Mouse (Mus musculus) heart, adult 2 months (tissue): ENCODE data around the gene Ap1b1. TPM values are rescaled to one million over a fixed set of nuclear protein-coding genes. Genes with fewer than 3 reads are reported as not detected.

ENCODE experiments used
- DNase-seq, 2 experiments: peaks; one replicate each; pipeline ENCODE4 v3.0.0; 2021
- H3K27ac ChIP-seq: fragments of 200-600 bp; 2 replicates; pipeline ENCODE4 v1.8.1; 2022
- H3K27me3 ChIP-seq: fragments of 200-500 bp; 2 replicates; pipeline ENCODE4 v1.6.1; 2012; ENCODE audit warnings: mild to moderate bottlenecking, low read length, inconsistent platforms, mixed read lengths; ENCODE audit not compliant: control insufficient read depth, insufficient read depth
- H3K36me3 ChIP-seq: fragments of 200-500 bp; 2 replicates; pipeline ENCODE4 v1.6.1; 2012; ENCODE audit warnings: low read length, inconsistent platforms; ENCODE audit not compliant: control insufficient read depth, insufficient read depth
- H3K4me1 ChIP-seq: fragments of 200-500 bp; 2 replicates; pipeline ENCODE4 v1.6.1; 2011; ENCODE audit warnings: low read length; ENCODE audit not compliant: control insufficient read depth, insufficient read depth
- H3K4me3 ChIP-seq: fragments of 200-600 bp; 2 replicates; pipeline ENCODE4 v1.8.1; 2022
- H3K79me2 ChIP-seq: fragments of 200-500 bp; replicated peaks from 2 replicates; pipeline ENCODE4 v1.6.1; 2012; ENCODE audit warnings: mild to moderate bottlenecking, inconsistent platforms, low read length, moderate library complexity, mixed read lengths; ENCODE audit not compliant: control insufficient read depth, insufficient read depth
- H3K9ac ChIP-seq: fragments of 200-500 bp; 2 replicates; pipeline ENCODE4 v1.6.1; 2012; ENCODE audit warnings: low read depth, mild to moderate bottlenecking, control low read depth, inconsistent platforms, low read length, mixed read lengths
- CTCF ChIP-seq: fragments of 200-600 bp; IDR thresholded peaks from 2 replicates; pipeline ENCODE4 v1.8.1; 2022; ENCODE audit warnings: antibody characterized with exemption, mild to moderate bottlenecking, moderate library complexity
- EP300 ChIP-seq: fragments of 200-500 bp; IDR thresholded peaks from 2 replicates; pipeline ENCODE4 v1.6.1; 2011; ENCODE audit warnings: low read depth, low read length, control low read depth; ENCODE audit not compliant: insufficient read depth
- POLR2A ChIP-seq: fragments of 200-500 bp; IDR thresholded peaks from 2 replicates; pipeline ENCODE4 v1.6.1; 2011; ENCODE audit warnings: mild to moderate bottlenecking, low read depth, low read length, control low read depth; ENCODE audit not compliant: insufficient read depth
- WGBS: fragments of 180-500 bp; shearing (Covaris S2); methylation state at CpG from one replicate; pipeline ENCODE4 v1.1.7; 2018; 5-methylcytosine and 5-hydroxymethylcytosine counted together
- intact Hi-C: fragments of 180-260 bp; cut with DNase I; formaldehyde crosslinking; loops from one replicate; pipeline ENCODE4 v1.15.1; 2025
- polyA plus RNA-seq: library from polyadenylated mRNA; depleted of rRNA; stranded (reverse); fragments of >200 nt; gene quantifications from 2 replicates; pipeline ENCODE4 v1.2.3, GENCODE M21; 2012
- total RNA-seq, 2 experiments: library from RNA; stranded (reverse); gene quantifications; 2 replicates each; pipeline ENCODE4 v1.2.3; 2021

The Ap1b1 gene
- total and polyA plus RNA-seq, 3 experiments: 48.1 to 64.2 (median 48.6) TPM

DNA sequence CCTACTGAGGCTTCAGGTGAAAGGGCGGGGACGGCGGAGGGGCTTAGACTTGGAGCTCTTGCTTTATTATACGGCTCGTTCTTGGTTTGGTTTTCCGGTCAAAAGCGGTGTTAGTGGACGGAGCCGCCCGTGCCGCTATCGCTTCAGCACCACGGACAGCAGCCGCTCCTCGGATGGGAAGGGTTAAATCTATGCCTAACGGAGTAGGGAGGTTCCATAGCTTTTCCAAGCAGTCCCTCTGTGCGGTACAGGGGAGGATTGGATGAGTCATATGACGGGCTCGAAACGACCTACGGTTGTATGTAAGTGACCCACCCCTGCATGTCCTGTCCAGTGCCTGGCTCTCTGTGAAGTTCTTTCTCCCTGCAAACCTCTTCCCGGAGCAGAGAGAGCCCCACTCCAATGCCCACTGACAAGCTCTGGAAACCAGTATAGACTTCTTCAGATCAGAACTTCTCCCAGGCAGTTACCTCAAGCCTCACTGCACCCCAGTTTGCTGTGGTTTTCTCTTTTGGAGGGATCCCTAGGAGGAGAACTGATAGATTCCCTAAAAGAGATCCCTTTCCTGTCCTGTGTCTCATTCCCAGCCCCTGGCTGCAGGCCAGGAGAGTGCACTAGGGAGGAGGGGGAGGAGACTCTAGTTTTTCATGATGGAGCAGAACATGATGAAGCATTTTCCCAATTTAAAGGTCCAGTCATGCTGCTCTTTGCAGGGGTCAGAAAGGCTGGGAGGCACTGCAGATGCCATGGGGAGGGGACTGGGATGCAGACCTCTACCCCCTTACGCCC lies 37.2 kb upstream of the Ap1b1 start:
- 6% methylated on average over 23 of the region's 23 CpGs for WGBS
- no peak for TF ChIP-seq POLR2A
- no peak for TF ChIP-seq EP300
- TF ChIP-seq CTCF: no peak
- Histone ChIP-seq H3K36me3 (no peaks in the 10 kb centered on the region), H3K27ac (no peak overlapping the region), H3K79me2 (no peaks in the 10 kb centered on the region), H3K27me3 (peaks cover 17% of the 10 kb centered on the region), H3K9ac (no peak overlapping the region), H3K4me3 (no peak overlapping the region), H3K4me1 (no peaks in the 10 kb centered on the region)
- peak in 1 of 2 experiments; percentile 25 for DNase-seq
- intact Hi-C loops: no loop called here

DNA sequence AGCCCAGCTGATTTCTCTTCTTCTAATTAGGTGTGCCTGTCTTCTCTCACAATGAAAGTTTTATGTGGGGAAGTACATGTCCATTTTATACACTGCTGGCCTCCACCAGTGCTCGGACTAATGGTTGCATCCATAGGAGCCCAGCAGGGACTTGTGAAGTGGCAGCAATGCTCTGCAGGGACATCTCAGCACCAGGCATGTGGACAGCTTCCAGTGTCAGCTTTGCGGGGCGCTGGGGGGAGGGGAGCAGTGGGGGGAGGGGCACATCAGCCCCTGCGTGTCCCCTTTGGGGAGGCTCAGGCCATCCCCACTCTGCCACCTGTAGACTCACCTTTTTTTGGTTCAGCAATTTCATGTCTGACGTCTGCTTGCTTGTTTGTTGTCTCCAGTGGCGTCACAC lies 33.2 kb upstream of the Ap1b1 start:
- Histone ChIP-seq H3K9ac (no peak overlapping the region), H3K79me2 (no peaks in the 10 kb centered on the region), H3K27me3 (peaks cover 4% of the 10 kb centered on the region), H3K4me3 (no peak overlapping the region), H3K27ac (no peak overlapping the region), H3K36me3 (no peaks in the 10 kb centered on the region), H3K4me1 (no peaks in the 10 kb centered on the region)
- no peak for TF ChIP-seq CTCF
- TF ChIP-seq POLR2A: no peak
- TF ChIP-seq EP300: no peak
- 7% methylated on average over 6 of the region's 6 CpGs for WGBS
- no peak for DNase-seq
- intact Hi-C loops: no loop called here

DNA sequence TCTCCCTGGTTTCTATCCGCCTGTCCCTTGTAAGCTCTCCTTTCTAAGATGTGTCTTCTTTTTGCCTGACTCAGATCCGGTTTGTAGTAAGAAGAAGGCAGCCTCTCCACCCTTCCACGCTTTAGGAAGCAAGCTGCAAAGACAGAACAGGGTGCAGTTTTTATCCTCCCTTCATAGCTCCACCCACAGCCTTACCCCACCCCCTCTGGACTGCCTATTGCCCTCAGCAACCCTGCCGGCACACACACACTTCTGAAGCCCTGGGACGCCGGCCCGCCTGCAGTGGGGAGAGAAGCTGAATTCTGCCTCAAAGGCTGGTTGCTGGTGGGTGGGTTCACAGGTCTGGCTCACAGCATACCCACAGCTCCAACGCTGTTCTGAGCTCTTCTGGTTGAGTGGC lies 32.7 kb upstream of the Ap1b1 start:
- H3K27me3 ChIP-seq: peaks cover 2% of the 10 kb centered on the region; the same call in 1 of the 2 replicates
- intact Hi-C loops: no loop called here
- DNase-seq: no peak

DNA sequence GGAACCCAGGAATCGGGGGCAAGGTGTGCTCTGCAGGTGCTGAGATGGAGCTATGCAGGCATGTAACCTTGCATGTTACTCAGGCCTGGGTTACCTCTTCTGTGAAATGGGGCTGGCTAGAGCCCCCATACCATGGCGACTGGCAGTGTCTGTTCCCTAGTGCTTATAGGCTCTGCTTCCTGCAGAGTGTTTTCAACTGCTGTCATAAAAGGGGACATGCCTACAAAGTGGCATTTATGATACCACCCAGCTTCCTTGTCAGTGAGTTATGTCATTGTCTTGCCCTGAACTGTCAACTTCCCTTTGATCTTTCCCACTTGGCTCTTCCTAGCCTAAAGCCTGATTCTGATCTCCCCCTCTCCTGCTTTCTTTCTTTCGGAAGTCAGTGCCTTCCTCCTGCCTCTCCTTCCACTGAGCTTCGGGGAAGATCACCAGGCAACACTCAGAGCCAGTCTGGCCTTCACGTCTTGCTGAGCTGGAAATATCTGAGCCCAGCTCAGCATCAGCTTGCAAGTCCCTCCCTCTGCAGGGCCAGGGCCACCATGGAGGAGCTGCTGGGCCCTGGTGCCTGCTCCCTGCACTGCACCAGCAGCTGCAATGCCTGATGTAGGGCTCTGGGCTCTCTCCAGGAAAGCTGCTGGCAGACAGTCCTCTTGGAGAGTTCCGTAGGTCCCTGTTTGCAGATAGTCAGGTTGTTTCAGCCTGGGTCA lies 23.4 kb upstream of the Ap1b1 start:
- Histone ChIP-seq H3K79me2 (no peaks in the 10 kb centered on the region), H3K27me3 (peaks cover 2% of the 10 kb centered on the region; the same call in 1 of the 2 replicates), H3K36me3 (no peaks in the 10 kb centered on the region), H3K27ac (no peak overlapping the region), H3K4me1 (no peaks in the 10 kb centered on the region), H3K4me3 (no peak overlapping the region), H3K9ac (no peak overlapping the region)
- 44% methylated on average over 6 of the region's 6 CpGs for WGBS
- no peak for DNase-seq
- TF ChIP-seq POLR2A (no peak), CTCF (no peak), EP300 (no peak)
- intact Hi-C loops: no loop called here

More for the DNA sequence above, 32.7 kb upstream of the Ap1b1 start:
- Histone ChIP-seq H3K4me3 (no peak overlapping the region), H3K79me2 (no peaks in the 10 kb centered on the region), H3K4me1 (no peaks in the 10 kb centered on the region), H3K36me3 (no peaks in the 10 kb centered on the region), H3K9ac (no peak overlapping the region), H3K27ac (no peak overlapping the region)
- TF ChIP-seq CTCF (no peak), POLR2A (no peak), EP300 (no peak)
- 5% methylated on average over 8 of the region's 8 CpGs for WGBS

DNA sequence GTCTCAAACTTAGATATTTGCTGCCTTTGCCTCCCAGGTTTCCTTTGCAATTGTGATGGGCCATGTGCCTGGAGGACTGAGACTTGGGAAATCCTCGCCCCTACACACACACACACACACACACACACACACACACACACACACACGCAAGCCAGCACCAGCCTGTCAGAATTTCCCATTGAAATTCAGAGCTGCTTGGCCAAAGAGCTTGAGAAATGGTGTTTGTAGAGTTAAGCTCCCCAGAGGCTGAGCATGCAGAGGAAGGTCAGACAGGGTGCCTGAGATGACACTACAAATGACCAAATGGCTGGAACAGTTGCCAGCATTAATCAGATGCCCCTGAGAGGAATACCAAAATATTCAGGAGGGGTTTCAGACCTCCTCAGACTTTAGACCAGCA lies 20.3 kb upstream of the Ap1b1 start:
- H3K4me1 ChIP-seq: no peaks in the 10 kb centered on the region
- H3K4me3 ChIP-seq: no peak overlapping the region
- H3K27ac ChIP-seq: no peak overlapping the region
- intact Hi-C loops: no loop called here
- H3K79me2 ChIP-seq: no peaks in the 10 kb centered on the region
- no peak overlapping the region for H3K9ac ChIP-seq
- 75% methylated on average over 2 of the region's 2 CpGs for WGBS
- no peak for TF ChIP-seq EP300
- TF ChIP-seq CTCF: no peak
- TF ChIP-seq POLR2A: no peak
- H3K36me3 ChIP-seq: no peaks in the 10 kb centered on the region
- DNase-seq: no peak
- H3K27me3 ChIP-seq: no peaks in the 10 kb centered on the region

DNA sequence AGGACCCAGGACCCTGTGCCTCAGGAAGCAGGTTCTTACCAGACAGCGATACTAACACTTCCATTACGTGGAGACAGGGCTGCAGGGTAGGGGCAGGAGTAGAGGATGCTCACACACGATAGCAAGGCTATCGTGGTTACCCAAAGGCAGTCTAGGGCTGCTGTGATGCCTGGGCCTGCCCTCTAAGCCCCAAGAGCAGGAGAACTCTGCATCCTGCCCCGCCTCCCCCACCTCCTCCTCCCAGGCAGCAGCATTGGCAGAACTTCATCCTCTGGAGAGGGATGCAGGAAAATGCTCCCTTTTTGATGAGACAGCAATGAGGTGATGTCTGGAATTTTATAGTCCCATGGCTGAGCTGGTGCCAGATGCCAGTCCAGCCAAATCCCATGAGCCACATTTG lies 19.7 kb upstream of the Ap1b1 start:
- WGBS: 64% methylated on average over 5 of the region's 5 CpGs
- no peak for TF ChIP-seq CTCF
- no peak for TF ChIP-seq EP300
- TF ChIP-seq POLR2A: no peak
- H3K27me3 ChIP-seq: no peaks in the 10 kb centered on the region
- H3K4me3 ChIP-seq: no peak overlapping the region
- no peak for DNase-seq
- intact Hi-C loops: no loop called here
- H3K27ac ChIP-seq: no peak overlapping the region
- H3K9ac ChIP-seq: no peak overlapping the region
- no peaks in the 10 kb centered on the region for H3K36me3 ChIP-seq
- no peaks in the 10 kb centered on the region for H3K4me1 ChIP-seq
- no peaks in the 10 kb centered on the region for H3K79me2 ChIP-seq
